Mouse (Mus musculus): ENCODE results near the gene Aldh3b2. TPM values are rescaled to one million over a fixed set of nuclear protein-coding genes. Genes with fewer than 3 reads are reported as not detected.

The Aldh3b2 gene
- polyA plus RNA-seq, 1 experiment from 2014 or later, result 0.20 TPM

DNA sequence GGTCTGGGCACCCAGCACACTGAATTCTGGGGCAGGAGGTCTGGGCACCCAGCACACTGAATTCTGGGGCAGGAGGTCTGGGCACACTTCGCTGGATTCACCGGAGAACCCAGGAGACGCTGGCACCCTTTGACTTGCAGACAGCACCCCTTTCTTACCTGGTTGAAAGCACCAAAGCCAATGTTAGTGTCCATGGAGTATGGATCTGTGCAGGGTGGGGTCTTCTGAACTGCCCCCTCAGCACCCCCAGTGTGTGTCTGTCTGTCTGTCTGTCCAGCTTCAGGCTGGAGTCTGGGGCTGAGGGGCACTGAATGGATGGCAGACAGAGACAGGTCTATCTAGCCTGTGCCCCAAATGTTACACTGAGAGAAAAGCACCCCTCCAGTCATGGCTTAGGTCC, 19.4 kb downstream of the Aldh3b2 start:
- no peak for ATAC-seq (ENCODE audit: low FRiP score)

DNA sequence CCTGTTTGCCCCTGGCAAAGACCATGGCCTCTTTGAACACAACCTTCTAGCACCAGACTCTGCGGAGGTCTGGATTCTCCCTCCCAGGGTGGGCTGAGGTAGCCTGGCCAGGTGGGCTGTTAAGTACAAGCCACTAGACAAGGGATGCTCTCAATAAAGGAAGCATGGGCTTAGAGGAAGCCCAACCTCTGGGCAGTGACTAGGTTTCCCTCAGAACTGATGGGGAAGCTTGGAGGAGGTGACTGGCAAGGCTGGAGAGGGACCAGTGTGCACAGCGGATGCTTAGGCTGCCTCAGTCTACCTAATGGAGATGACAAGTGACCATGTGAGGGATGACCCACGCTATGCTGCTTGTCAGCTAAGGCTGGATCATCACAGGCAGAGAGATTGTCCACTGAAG, 19.8 kb downstream of the Aldh3b2 start:
- Histone ChIP-seq H3K4me1 (peaks cover under 1% of the 10 kb centered on the region; the same call in 1 of the 2 replicates), H3K4me3 (replicated peaks) (no peak overlapping the region), H3K27me3 (replicated peaks) (no peaks in the 10 kb centered on the region), H3K36me3 (no peaks in the 10 kb centered on the region), H3K9ac (replicated peaks) (no peak overlapping the region), H3K27ac (replicated peaks) (no peak overlapping the region), H3K4me2 (no peak overlapping the region), H3K9me3 (replicated peaks) (no peaks in the 10 kb centered on the region)
- ATAC-seq (ENCODE audit: low FRiP score), result no peak
- 89% methylated on average over 3 of the region's 3 CpGs for WGBS

More for the DNA sequence above, 19.4 kb downstream of the Aldh3b2 start:
- H3K4me1 ChIP-seq, result peaks cover 5% of the 10 kb centered on the region
- 96% methylated on average over 3 of the region's 3 CpGs for WGBS
- no peaks in the 10 kb centered on the region for H3K36me3 ChIP-seq
- no peaks in the 10 kb centered on the region for H3K9me3 ChIP-seq (replicated peaks)
- H3K4me3 ChIP-seq (replicated peaks), result no peak overlapping the region
- no peak overlapping the region for H3K4me2 ChIP-seq
- no peak overlapping the region for H3K9ac ChIP-seq (replicated peaks)
- no peak overlapping the region for H3K27ac ChIP-seq (replicated peaks)
- H3K27me3 ChIP-seq (replicated peaks), result no peaks in the 10 kb centered on the region

- Histone ChIP-seq H3K4me1 (no peaks in the 10 kb centered on the region), H3K9ac (replicated peaks) (no peak within 1 kb of the TSS), H3K27ac (replicated peaks) (no peak within 1 kb of the TSS), H3K9me3 (replicated peaks) (no peaks in the 10 kb centered on the region), H3K4me2 (no peak within 1 kb of the TSS), H3K27me3 (replicated peaks) (no peaks in the 10 kb centered on the region), H3K36me3 (no peaks in the 10 kb centered on the region), H3K4me3 (replicated peaks) (no peak within 1 kb of the TSS)
- no peak for ATAC-seq (ENCODE audit: low FRiP score)
- 62% methylated on average over 5 of the region's 5 CpGs for WGBS
Observed at GRCm38 (mm10) chr19:3992416-3992815, 20.3 kb downstream of the Aldh3b2 start, which contains the start of gene Tbx10. TSS of gene Tbx10 (plus strand) at chr19:3992752.

- Histone ChIP-seq H3K9ac (replicated peaks) (no peak overlapping the region), H3K4me2 (no peak overlapping the region), H3K27ac (replicated peaks) (no peak overlapping the region), H3K36me3 (no peaks in the 10 kb centered on the region), H3K9me3 (replicated peaks) (no peaks in the 10 kb centered on the region), H3K27me3 (replicated peaks) (no peaks in the 10 kb centered on the region), H3K4me3 (replicated peaks) (no peak overlapping the region), H3K4me1 (peaks cover 8% of the 10 kb centered on the region)
- no peak for ATAC-seq (ENCODE audit: low FRiP score)
- WGBS, result 69% methylated on average over 6 of the region's 6 CpGs
Observed at GRCm38 (mm10) chr19:3994932-3995331, 22.8 kb downstream of the Aldh3b2 start.

- Histone ChIP-seq H3K4me1 (peaks cover 9% of the 10 kb centered on the region), H3K4me2 (no peak overlapping the region), H3K9me3 (replicated peaks) (no peaks in the 10 kb centered on the region), H3K27ac (replicated peaks) (no peak overlapping the region), H3K4me3 (replicated peaks) (no peak overlapping the region), H3K36me3 (no peaks in the 10 kb centered on the region), H3K9ac (replicated peaks) (no peak overlapping the region), H3K27me3 (replicated peaks) (no peaks in the 10 kb centered on the region)
- 89% methylated on average over 3 of the region's 3 CpGs for WGBS
- ATAC-seq (ENCODE audit: low FRiP score), result no peak
Observed at GRCm38 (mm10) chr19:3995505-3995904, 23.4 kb downstream of the Aldh3b2 start.

DNA sequence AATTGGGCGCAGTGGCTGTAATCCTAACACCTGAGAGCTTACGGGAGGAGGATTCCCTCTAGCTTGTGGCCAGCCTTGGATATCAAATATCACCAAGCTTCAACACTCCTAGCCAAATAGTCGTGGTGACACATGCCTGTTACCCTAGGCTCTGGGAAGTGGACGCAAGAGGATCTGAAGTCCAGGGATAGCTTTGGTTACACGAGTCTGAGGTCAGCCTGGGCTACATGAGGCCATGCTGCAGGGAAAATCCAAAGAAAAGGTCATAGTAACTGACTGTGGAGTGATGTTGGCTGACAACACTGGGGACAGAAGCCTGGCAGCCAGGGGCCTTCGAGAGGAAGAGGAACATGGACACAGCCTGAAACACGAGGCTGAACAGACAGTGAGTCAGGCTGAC, 24.0 kb downstream of the Aldh3b2 start:
- Histone ChIP-seq H3K9me3 (replicated peaks) (no peaks in the 10 kb centered on the region), H3K4me2 (no peak overlapping the region), H3K4me1 (peaks cover 13% of the 10 kb centered on the region), H3K9ac (replicated peaks) (no peak overlapping the region), H3K36me3 (no peaks in the 10 kb centered on the region), H3K4me3 (replicated peaks) (no peak overlapping the region), H3K27ac (replicated peaks) (no peak overlapping the region), H3K27me3 (replicated peaks) (no peaks in the 10 kb centered on the region)
- 79% methylated on average over 7 of the region's 7 CpGs for WGBS
- no peak for ATAC-seq (ENCODE audit: low FRiP score)

- no peak for ATAC-seq (ENCODE audit: low FRiP score)
Observed at GRCm38 (mm10) chr19:3996747-3997146, 24.6 kb downstream of the Aldh3b2 start.

GRCm38 (mm10) chr19:3997231-3997630, 25.1 kb downstream of the Aldh3b2 start:
- Histone ChIP-seq H3K9ac (replicated peaks) (no peak overlapping the region), H3K27ac (replicated peaks) (no peak overlapping the region), H3K27me3 (replicated peaks) (no peaks in the 10 kb centered on the region), H3K4me1 (peaks cover 22% of the 10 kb centered on the region), H3K9me3 (replicated peaks) (no peaks in the 10 kb centered on the region), H3K36me3 (no peaks in the 10 kb centered on the region), H3K4me2 (no peak overlapping the region), H3K4me3 (replicated peaks) (no peak overlapping the region)
- WGBS, result 69% methylated on average over 8 of the region's 8 CpGs
- ATAC-seq (ENCODE audit: low FRiP score), result no peak

More at GRCm38 (mm10) chr19:3996747-3997146, 24.6 kb downstream of the Aldh3b2 start:
- no peaks in the 10 kb centered on the region for H3K27me3 ChIP-seq (replicated peaks)
- H3K9me3 ChIP-seq (replicated peaks), result no peaks in the 10 kb centered on the region
- no peak overlapping the region for H3K9ac ChIP-seq (replicated peaks)
- H3K4me2 ChIP-seq, result no peak overlapping the region
- H3K4me3 ChIP-seq (replicated peaks), result no peak overlapping the region
- 86% methylated on average over 8 of the region's 8 CpGs for WGBS
- no peaks in the 10 kb centered on the region for H3K36me3 ChIP-seq
- H3K4me1 ChIP-seq, result peaks cover 19% of the 10 kb centered on the region
- no peak overlapping the region for H3K27ac ChIP-seq (replicated peaks)

- 81% methylated on average over 8 of the region's 8 CpGs for WGBS
- ATAC-seq (ENCODE audit: low FRiP score), result no peak
Observed at GRCm38 (mm10) chr19:3998335-3998734, 26.2 kb downstream of the Aldh3b2 start.

DNA sequence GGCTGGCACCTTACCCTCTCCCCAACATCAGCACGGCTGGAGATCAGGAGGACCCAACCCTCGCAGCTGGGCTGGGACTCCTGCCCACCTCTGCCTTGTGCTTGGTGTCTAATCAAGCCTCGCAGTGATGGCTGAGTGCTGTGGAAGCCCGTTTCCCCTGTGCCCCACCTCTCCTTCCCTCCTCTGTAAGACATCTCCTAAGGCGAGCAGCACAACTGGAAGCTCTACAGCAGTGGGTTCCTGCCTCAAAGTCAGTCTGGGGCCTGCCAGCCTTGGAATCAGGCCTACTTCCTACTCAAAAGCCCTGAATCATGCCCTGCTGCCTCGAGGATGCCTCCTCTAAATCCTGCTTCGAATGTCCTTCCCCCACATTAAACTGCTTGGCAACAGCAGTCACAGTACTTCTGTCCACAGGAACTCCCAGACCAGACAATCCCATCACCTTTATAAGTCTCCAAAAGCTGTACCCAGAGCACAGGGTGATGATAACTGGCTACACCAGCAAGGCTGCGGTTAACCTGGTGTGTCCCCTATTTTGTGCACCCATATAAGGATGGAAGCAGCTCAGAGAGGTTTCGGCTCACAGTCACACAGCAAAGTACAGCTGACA, 27.1 kb downstream of the Aldh3b2 start:
- Histone ChIP-seq H3K27ac (replicated peaks) (no peak overlapping the region), H3K4me3 (replicated peaks) (peak overlapping the region; percentile 83), H3K27me3 (replicated peaks) (no peaks in the 10 kb centered on the region), H3K4me2 (peak overlapping the region; percentile 80), H3K4me1 (peaks cover 22% of the 10 kb centered on the region), H3K9me3 (replicated peaks) (no peaks in the 10 kb centered on the region), H3K36me3 (no peaks in the 10 kb centered on the region), H3K9ac (replicated peaks) (peak overlapping the region; percentile 44)
- ATAC-seq (ENCODE audit: low FRiP score), result no peak
- 85% methylated on average over 9 of the region's 9 CpGs for WGBS

More at GRCm38 (mm10) chr19:3998335-3998734, 26.2 kb downstream of the Aldh3b2 start:
- H3K27me3 ChIP-seq (replicated peaks), result no peaks in the 10 kb centered on the region
- no peak overlapping the region for H3K27ac ChIP-seq (replicated peaks)
- peaks cover 22% of the 10 kb centered on the region for H3K4me1 ChIP-seq
- H3K36me3 ChIP-seq, result no peaks in the 10 kb centered on the region
- no peak overlapping the region for H3K4me2 ChIP-seq
- H3K4me3 ChIP-seq (replicated peaks), result no peak overlapping the region
- no peak overlapping the region for H3K9ac ChIP-seq (replicated peaks)
- no peaks in the 10 kb centered on the region for H3K9me3 ChIP-seq (replicated peaks)

GRCm38 (mm10) chr19:4000119-4000900, 28.2 kb downstream of the Aldh3b2 start, which contains the start of the genes Nudt8 and Gm49405:
TSS of gene Nudt8 (plus strand) at chr19:4000580.
TSS of gene Gm49405 (plus strand) at chr19:4000626.
- Histone ChIP-seq H3K36me3 (no peaks in the 10 kb centered on the region), H3K4me2 (peak within 1 kb of the TSS; percentile 80), H3K27me3 (replicated peaks) (no peaks in the 10 kb centered on the region), H3K4me1 (peaks cover 22% of the 10 kb centered on the region), H3K27ac (replicated peaks) (peak within 1 kb of the TSS; percentile 97), H3K9me3 (replicated peaks) (no peaks in the 10 kb centered on the region), H3K4me3 (replicated peaks) (peak within 1 kb of the TSS; percentile 83), H3K9ac (replicated peaks) (peak within 1 kb of the TSS; percentile 93)
- WGBS, result under 1% methylated on average over 64 of the region's 64 CpGs
- peak; percentile 92 for ATAC-seq (ENCODE audit: low FRiP score)
